Mouse (Mus musculus) G1E (cell line): Measurements from ENCODE around the gene Pard3b. TPM values are rescaled to one million over a fixed set of nuclear protein-coding genes. Genes with fewer than 3 reads are reported as not detected.

Experiments used
- ATAC-seq: 2 replicates; pipeline ENCODE4 v1.8.0; 2016; ENCODE audit warnings: mild to moderate bottlenecking; ENCODE audit not compliant: insufficient number of reproducible peaks, poor library complexity, low FRiP score, severe bottlenecking; ENCODE audit errors: extremely low read depth
- DNase-seq: peaks from one replicate; pipeline ENCODE4 v3.0.0; 2012; ENCODE audit warnings: low spot score
- H3K27me3 ChIP-seq: 2 replicates; pipeline ENCODE4 v1.6.1; 2012; ENCODE audit warnings: mild to moderate bottlenecking, low read length, inconsistent platforms; ENCODE audit not compliant: insufficient read depth
- H3K36me3 ChIP-seq: replicated peaks from 2 replicates; pipeline ENCODE3; 2012; ENCODE audit warnings: mild to moderate bottlenecking, inconsistent platforms
- H3K4me1 ChIP-seq: 2 replicates; pipeline ENCODE4 v1.6.1; 2012; ENCODE audit warnings: low read depth, low read length, inconsistent platforms, mixed read lengths; ENCODE audit not compliant: insufficient read depth
- H3K4me3 ChIP-seq: 2 replicates; pipeline ENCODE4 v1.5.1; 2012; ENCODE audit warnings: low read depth, mild to moderate bottlenecking, inconsistent platforms, low read length, moderate library complexity, mixed read lengths
- H3K9me3 ChIP-seq: replicated peaks from 2 replicates; pipeline ENCODE4 v1.6.1; 2012; ENCODE audit warnings: inconsistent platforms
- CTCF ChIP-seq: IDR thresholded peaks from 2 replicates; pipeline ENCODE4 v1.5.1; 2012; ENCODE audit warnings: low read depth, low read length, inconsistent platforms, mixed read lengths
- GATA1 ChIP-seq: IDR thresholded peaks from 2 replicates; pipeline ENCODE4 v1.6.1; 2012; ENCODE audit warnings: borderline replicate concordance, low read length, inconsistent platforms, mixed read lengths
- GATA2 ChIP-seq: IDR thresholded peaks from 2 replicates; pipeline ENCODE4 v1.6.1; 2012; ENCODE audit warnings: low read depth, low read length, inconsistent platforms, borderline replicate concordance
- POLR2AphosphoS5 ChIP-seq: IDR thresholded peaks from 2 replicates; pipeline ENCODE4 v1.6.1; 2012; ENCODE audit warnings: low read depth, low read length, inconsistent platforms; ENCODE audit not compliant: insufficient replicate concordance
- TAL1 ChIP-seq: conservative IDR thresholded peaks from 2 replicates; pipeline ENCODE4 v1.6.1; 2012; ENCODE audit warnings: low read depth, low read length, inconsistent platforms, mixed read lengths
- polyA plus RNA-seq: library from polyadenylated mRNA; stranded (reverse); fragments of >175 nt; gene quantifications from 2 replicates; pipeline ENCODE4 v1.2.3, GENCODE M21; 2012
- total RNA-seq, 2 experiments: library from RNA; stranded (forward) in 1 of 2; stranded (reverse) in 1 of 2; fragments of 200-1000 nt in 1 of 2; fragments of >200 nt in 1 of 2; fragmentation: Nextera tagmentation in 1 of 2; gene quantifications; 2 replicates each; pipeline ENCODE4 v1.2.3; 2014 to 2017

Gene Pard3b
- total and polyA plus RNA-seq, 3 experiments, result 0.33 TPM; not detected in 2

DNA sequence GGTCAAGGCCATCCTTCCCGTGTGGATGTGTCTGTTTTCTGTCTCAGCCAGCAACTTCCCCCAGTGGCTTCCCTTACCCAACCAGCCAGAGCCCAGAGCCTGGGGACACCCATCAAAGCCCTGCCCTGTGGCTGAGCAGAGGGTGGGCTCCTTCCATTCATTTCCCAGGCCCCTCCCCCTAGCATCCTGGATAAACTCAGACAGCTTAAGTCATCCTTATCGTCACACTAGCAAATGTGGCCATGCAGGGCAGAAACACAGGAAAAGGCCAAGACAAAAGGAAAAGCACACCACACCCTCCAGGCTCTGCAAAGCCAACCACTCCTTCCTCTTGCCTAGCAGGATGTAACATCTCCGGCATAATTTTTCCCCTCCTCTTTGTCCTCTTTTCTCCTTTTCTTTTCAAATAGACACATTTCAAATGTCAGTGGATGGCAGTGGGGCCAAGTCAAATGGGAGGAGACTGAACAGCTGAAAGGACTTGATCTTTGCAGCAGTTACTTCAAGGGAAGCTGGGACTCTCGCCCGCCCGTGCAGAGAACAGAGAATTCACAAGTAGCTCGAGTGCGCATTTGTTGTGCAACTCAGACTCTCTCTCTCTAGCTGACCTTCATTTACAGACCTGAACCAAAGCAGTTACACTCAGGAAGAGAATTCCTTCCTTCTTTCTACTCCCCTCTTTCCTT, 1026.5 kb downstream of the Pard3b start:
- Histone ChIP-seq H3K9me3 (no peaks in the 10 kb centered on the region), H3K36me3 (no peaks in the 10 kb centered on the region), H3K27me3 (no peaks in the 10 kb centered on the region; the same call in none of the 2 replicates), H3K4me1 (no peaks in the 10 kb centered on the region), H3K4me3 (no peak overlapping the region)
- TF ChIP-seq CTCF (no peak), GATA2 (no peak), TAL1 (no peak), POLR2AphosphoS5 (no peak), GATA1 (no peak)
- no peak for ATAC-seq
- no peak for DNase-seq

DNA sequence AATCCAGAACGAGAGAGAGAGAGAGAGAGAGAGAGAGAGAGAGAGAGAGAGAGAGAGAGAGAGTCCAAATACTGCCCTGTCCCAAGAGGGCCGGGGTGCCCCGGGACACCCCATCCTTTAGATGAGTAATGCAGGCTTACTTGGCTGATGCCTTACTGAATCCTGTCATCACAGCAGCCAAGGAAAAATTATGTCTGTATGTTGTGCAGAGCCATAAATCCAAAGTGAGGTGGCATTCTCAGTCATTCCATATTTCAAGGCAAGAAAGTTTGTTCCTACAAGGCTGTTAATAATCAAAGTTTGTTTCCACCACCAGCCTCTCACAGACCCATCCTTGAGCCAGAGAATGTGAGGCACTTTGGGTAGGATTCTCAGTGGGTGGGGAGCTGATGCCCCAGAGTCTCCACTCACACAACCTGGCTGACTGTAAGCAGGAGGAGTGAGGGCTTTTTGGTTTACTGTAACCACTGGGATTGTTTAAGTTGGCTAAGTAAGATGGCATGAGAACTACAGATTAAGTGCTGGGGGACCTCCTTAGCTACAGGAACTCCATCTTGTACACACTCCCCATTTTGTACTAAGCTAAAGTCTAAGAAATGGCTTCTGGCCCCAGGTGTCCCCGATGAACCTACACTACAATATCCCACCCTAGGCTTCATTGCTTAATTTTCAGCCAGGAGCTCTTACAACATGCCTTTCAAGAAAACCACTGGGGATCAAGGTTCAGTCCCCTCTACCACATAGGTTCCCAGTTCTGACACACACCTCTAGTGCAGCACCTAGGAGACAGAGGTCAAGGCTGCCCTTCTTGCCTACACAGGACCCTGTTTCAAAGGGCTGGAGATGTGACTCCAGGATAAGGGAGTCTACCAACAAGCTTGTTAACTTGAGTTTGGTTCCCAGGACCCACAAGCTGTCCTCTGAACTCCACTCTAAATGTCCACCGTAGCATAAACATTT, 1027.4 kb downstream of the Pard3b start:
- no peak for ATAC-seq
- no peak for DNase-seq
- Histone ChIP-seq H3K4me1 (no peaks in the 10 kb centered on the region), H3K36me3 (no peaks in the 10 kb centered on the region), H3K4me3 (no peak overlapping the region), H3K9me3 (no peaks in the 10 kb centered on the region), H3K27me3 (no peaks in the 10 kb centered on the region; the same call in none of the 2 replicates)
- TF ChIP-seq GATA1 (no peak), POLR2AphosphoS5 (no peak), GATA2 (no peak), TAL1 (no peak)

DNA sequence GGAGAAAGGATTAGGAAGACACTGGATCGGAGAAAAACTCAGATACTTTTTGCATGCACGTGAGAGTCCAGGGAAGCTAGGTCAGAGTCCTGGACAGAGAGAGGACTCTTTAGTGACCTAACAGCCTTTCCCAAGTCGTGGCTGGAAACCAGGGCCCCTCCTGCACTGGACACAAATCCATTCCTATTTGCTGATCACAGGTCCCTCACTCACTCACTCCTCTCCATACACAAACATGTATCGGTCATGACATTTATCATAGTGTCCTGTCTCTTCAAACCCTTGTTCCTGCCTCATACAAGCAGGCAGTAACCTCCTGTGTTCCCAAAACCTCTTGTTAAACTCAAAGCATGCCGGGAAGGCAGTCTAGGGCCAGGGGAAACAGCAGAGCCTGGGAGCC, 1028.2 kb downstream of the Pard3b start:
- DNase-seq, result no peak
- no peak for ATAC-seq
- no peak for TF ChIP-seq TAL1
- TF ChIP-seq GATA1, result no peak
- no peak for TF ChIP-seq POLR2AphosphoS5
- TF ChIP-seq GATA2, result no peak
- Histone ChIP-seq H3K36me3 (no peaks in the 10 kb centered on the region), H3K4me1 (no peaks in the 10 kb centered on the region), H3K27me3 (no peaks in the 10 kb centered on the region; the same call in none of the 2 replicates), H3K9me3 (no peaks in the 10 kb centered on the region), H3K4me3 (no peak overlapping the region)

DNA sequence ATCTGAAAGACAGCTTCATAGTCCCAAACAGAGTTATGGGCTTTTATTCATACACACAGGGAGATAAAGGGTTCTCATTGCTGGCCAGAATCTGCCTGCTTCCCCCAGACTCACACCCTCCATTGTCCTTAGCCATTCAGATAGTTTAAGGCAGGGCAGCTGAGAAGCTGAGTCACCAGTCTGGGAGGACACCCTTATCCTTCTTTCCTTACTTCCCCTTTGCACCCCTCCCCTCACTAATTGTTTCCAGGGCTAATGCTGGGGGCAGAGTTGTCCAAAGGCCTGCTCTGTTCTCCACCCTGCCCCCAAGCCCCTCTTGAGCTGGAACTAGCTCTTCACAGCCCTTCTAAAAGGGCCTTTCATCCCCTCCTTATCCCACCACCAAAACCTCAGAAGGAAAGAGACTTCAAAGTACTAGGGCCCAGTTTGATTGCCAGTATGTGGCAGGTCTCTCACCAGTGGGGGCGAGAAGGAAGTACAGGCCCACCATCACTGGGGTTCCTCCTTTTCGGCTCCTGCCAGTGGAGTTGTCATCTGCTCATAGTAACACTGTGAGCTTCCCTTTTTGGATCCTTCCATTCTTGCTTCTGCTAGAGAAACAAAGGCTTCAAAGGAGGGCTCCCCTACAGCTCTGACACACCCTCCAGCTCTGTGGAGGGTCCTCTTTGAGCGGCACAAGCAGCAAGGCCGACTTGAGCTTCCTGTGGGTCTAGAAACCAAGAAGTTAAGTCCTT, 1040.2 kb downstream of the Pard3b start:
- Histone ChIP-seq H3K9me3 (no peaks in the 10 kb centered on the region), H3K27me3 (peaks cover 9% of the 10 kb centered on the region), H3K4me1 (no peaks in the 10 kb centered on the region), H3K36me3 (no peaks in the 10 kb centered on the region), H3K4me3 (no peak overlapping the region)
- TF ChIP-seq GATA2, result no peak
- TF ChIP-seq GATA1, result no peak
- TF ChIP-seq CTCF, result no peak
- TF ChIP-seq POLR2AphosphoS5, result no peak
- TF ChIP-seq TAL1, result no peak
- DNase-seq (no peak), ATAC-seq (no peak)

DNA sequence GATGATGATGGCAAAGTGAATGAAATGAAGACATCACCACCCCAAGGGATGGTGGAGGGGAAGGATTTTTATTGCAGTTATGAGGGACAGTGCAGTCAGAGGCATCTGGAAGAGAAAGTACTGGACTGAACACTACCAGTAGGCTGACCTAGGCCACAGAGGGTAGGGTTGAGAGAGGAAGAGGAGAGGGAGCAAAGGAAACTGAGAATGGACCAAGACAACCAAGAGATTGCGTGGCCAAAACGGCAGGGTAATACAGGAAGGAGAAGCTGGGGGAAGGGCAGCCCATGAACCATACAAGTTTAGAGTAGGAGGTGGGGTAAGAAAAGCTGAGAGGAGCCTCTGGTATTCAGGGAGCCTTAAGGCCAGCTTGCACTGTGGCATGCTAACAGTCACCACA, 1040.8 kb downstream of the Pard3b start:
- Histone ChIP-seq H3K27me3 (peaks cover 9% of the 10 kb centered on the region), H3K4me3 (no peak overlapping the region), H3K4me1 (no peaks in the 10 kb centered on the region), H3K36me3 (no peaks in the 10 kb centered on the region), H3K9me3 (no peaks in the 10 kb centered on the region)
- TF ChIP-seq TAL1 (no peak), CTCF (no peak)
- ATAC-seq (no peak), DNase-seq (no peak)

DNA sequence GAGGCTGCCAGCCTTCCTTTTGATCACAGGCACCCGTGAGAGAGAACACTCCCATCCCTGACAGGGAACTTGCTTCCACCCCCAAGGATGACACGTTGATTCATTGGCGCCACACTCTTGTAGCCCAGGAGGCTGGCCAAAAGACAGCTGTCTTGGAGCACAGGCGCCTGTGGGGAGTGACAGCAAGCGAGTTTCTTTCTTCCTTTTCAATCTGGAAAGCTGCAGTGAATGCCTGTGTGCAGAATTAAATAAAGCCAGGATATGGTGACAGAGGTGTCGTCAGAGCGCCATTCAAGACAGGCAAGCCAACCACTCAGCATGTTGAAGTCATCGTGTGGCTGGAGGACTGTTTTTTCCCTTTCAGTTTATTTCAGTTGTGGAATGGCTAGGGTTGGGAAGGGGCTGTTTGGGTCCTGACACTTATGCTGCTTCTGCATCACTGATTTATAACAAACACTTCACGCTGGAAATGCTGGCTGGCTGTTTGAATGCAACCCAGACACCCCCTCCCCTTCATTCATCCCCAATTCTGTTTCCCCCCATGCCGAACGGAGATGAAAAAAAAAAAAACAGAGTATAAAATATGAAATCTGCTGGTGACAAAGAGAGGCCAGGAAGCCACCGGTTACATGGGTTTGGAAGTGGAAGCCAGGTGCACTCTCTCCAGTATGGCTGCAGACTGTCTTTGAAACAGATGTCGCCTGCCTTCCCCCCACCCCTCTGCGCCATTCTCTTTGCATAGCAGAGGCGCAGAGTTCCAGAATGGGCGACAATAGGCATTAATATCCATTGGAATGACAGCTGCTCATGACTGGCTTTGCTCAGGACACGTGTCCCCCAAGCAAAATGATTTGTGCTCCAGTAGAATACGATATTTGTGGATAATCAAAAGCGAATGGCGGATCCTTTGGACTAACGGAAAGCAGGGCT, 1044.1 kb downstream of the Pard3b start:
- Histone ChIP-seq H3K4me3 (no peak overlapping the region), H3K36me3 (no peaks in the 10 kb centered on the region), H3K27me3 (peaks cover 9% of the 10 kb centered on the region), H3K4me1 (no peaks in the 10 kb centered on the region), H3K9me3 (no peaks in the 10 kb centered on the region)
- no peak for TF ChIP-seq POLR2AphosphoS5
- no peak for TF ChIP-seq GATA1
- ATAC-seq (no peak), DNase-seq (no peak)
